Mouse (Mus musculus) CD8-positive naive resting alpha-beta T cell, adult 2 months (primary cell): Measurements from ENCODE around the gene Gm10306.

ENCODE experiments used
- DNase-seq, 2 experiments: peaks; one replicate each; pipeline ENCODE4 v3.0.0; 2022; ENCODE audit warnings: low read depth in 2 of 2, low spot score in 2 of 2

The Gm10306 gene

GRCm38 (mm10) chr4:94556265-94557054 lies at the start of gene Gm10306, which contains the start of gene Caap1:
TSS of gene Gm10306 (plus strand) at chr4:94556546.
TSS of gene Caap1 (minus strand) at chr4:94556796.
- peak; percentile 87 to 90 for DNase-seq

- no peak for DNase-seq
Measured at GRCm38 (mm10) chr4:94515366-94515765, 41.0 kb upstream of the Gm10306 start.

GRCm38 (mm10) chr4:94517631-94518030 lies 38.7 kb upstream of the Gm10306 start:
- DNase-seq: peak in 1 of 2 experiments; percentile 12

GRCm38 (mm10) chr4:94523321-94523720 lies 33.0 kb upstream of the Gm10306 start:
- no peak for DNase-seq

- DNase-seq: no peak
Measured at GRCm38 (mm10) chr4:94529448-94529847, 26.9 kb upstream of the Gm10306 start.

GRCm38 (mm10) chr4:94533205-94533604 lies 23.1 kb upstream of the Gm10306 start:
- no peak for DNase-seq

- no peak for DNase-seq
Measured at GRCm38 (mm10) chr4:94543041-94543440, 13.3 kb upstream of the Gm10306 start.

GRCm38 (mm10) chr4:94544321-94544720 lies 12.0 kb upstream of the Gm10306 start:
- DNase-seq: no peak

GRCm38 (mm10) chr4:94554955-94555494 lies 1.3 kb upstream of the Gm10306 start:
- DNase-seq: no peak

- no peak for DNase-seq
Measured at GRCm38 (mm10) chr4:94557145-94557544, 799 bp downstream of the Gm10306 start.

GRCm38 (mm10) chr4:94559266-94559665 lies 2.9 kb downstream of the Gm10306 start:
- DNase-seq: no peak

GRCm38 (mm10) chr4:94560316-94560715 lies 4.0 kb downstream of the Gm10306 start:
- DNase-seq: no peak

GRCm38 (mm10) chr4:94561954-94562648 lies 5.8 kb downstream of the Gm10306 start:
- no peak for DNase-seq

- DNase-seq: no peak
Measured at GRCm38 (mm10) chr4:94564297-94564696, 8.0 kb downstream of the Gm10306 start.

- DNase-seq: no peak
Measured at GRCm38 (mm10) chr4:94572677-94573076, 16.3 kb downstream of the Gm10306 start.

GRCm38 (mm10) chr4:94591765-94592381 lies 35.5 kb downstream of the Gm10306 start:
- no peak for DNase-seq

- DNase-seq: no peak
Measured at GRCm38 (mm10) chr4:94592709-94593108, 36.4 kb downstream of the Gm10306 start.

GRCm38 (mm10) chr4:94601395-94601794 lies 45.0 kb downstream of the Gm10306 start:
- DNase-seq: no peak

- no peak for DNase-seq
Measured at GRCm38 (mm10) chr4:94602496-94603030, 46.2 kb downstream of the Gm10306 start.

GRCm38 (mm10) chr4:94603031-94603629 lies 46.8 kb downstream of the Gm10306 start, which contains the start of gene Plaa:
TSS of gene Plaa (minus strand) at chr4:94603244.
- peak; percentile 79 to 89 for DNase-seq
